Mouse (Mus musculus) ES-E14 (cell line): ENCODE results near the gene Spin1.

Source experiments
- CHD2 ChIP-seq: IDR thresholded peaks from 2 replicates; pipeline ENCODE4 v1.6.1; 2014; ENCODE audit warnings: mild to moderate bottlenecking, low read depth, low read length, inconsistent platforms
- HCFC1 ChIP-seq: IDR thresholded peaks from 2 replicates; pipeline ENCODE4 v1.6.1; 2012; ENCODE audit warnings: low read length, inconsistent platforms, borderline replicate concordance; ENCODE audit not compliant: insufficient read depth
- MAFK ChIP-seq: IDR thresholded peaks from 2 replicates; pipeline ENCODE4 v1.6.1; 2014; ENCODE audit warnings: mild to moderate bottlenecking, low read depth, low read length, inconsistent platforms; ENCODE audit not compliant: insufficient read depth

DNA sequence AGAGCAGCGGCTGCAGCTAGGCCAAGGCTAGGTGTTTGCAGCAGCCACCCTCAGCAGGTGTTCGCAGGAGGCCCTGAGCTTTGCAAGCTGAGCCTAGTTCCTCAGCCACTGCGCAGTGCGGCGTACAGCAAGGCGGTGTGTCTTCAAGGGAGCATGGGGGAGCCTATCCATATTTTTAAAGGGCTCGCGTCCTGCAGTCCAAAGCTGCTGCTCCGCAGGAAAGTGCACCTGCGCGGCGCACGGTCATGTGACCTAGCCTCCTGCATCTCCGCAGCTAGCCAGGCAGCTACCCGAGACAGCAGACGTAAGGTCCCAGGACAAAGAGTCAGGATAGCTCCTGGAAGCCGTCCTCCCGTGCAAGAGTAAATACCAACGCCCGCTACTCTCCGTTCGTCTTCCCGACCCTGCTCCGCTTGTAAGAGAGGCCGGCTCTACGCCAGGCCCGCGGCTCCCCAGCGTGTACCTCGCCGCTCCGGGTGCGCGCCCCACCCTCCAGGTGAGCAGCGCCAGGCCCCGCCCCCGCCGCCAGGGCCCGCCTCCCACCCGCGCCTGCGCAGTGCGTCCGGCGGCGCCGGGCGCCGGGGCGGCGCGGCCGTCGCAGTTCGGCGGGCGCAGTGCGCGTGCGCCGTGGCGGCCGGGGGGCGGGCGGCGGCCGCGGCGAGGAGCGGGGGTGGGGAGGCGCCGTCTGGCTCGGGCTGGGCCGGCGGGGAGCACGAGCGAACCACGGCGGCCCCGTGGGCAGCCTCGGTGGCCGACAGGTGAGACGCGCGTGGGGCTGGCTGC, at the start of gene Spin1:
- TF ChIP-seq CHD2: no peak
- TF ChIP-seq MAFK: no peak
- peak; percentile 60; the same call in 1 of the 2 replicates for TF ChIP-seq HCFC1
